ENCODE assay signal across 9 mouse cellular contexts in genomic region chr1:180482840-180483398, GRCm38 (mm10). TPM values are rescaled to one million over a fixed set of nuclear protein-coding genes. Genes with fewer than 3 reads are reported as not detected.
DNase-seq lines count a peak whose midpoint lies in the region; ATAC-seq and TF ChIP-seq lines count a peak whose summit lies in the region.
"Had no signal": no experiment of that assay in that cellular context is flagged by ENCODE, and none has a peak within 500 bp of the region (broad histone marks: within the 10 kb centered on the region; RNA-seq: fewer than 3 reads in every experiment).

No protein-coding gene starts in this region.

- peak overlapping the region; percentile 10; the same call in 1 of the 2 replicates for H3K4me3 ChIP-seq in liver, adult 2 months (ENCODE audit: insufficient read depth, low read depth, low read length)
- H3K4me3 ChIP-seq in embryonic facial prominence, embryonic 15.5 days (replicated peaks) = peak overlapping the region; percentile 48
- peak overlapping the region; percentile 36 for H3K4me3 ChIP-seq in intestine, postnatal 0 days (ENCODE audit: low read depth, low read length)
- H3K4me3 ChIP-seq in neural tube, embryonic 12.5 days = peak overlapping the region; percentile 42

- H3K27ac ChIP-seq in liver, adult 2 months (replicated peaks; ENCODE audit: insufficient read depth, low read depth, low read length) = no peak overlapping the region
- no peak overlapping the region for H3K27ac ChIP-seq in embryonic facial prominence, embryonic 15.5 days (replicated peaks)
- H3K27ac ChIP-seq in intestine, postnatal 0 days (ENCODE audit: low read depth, low read length) = no peak overlapping the region
- H3K27ac ChIP-seq in neural tube, embryonic 12.5 days = no peak overlapping the region

- no peak for TF ChIP-seq CTCF in liver, adult 2 months (IDR thresholded peaks at IDR 0.05; ENCODE audit: low read depth, low read length)
- TF ChIP-seq CTCF in intestine, postnatal 0 days (IDR thresholded peaks at IDR 0.05; ENCODE audit: low read depth) = no peak

- WGBS in liver, adult 2 months = 7% methylated on average over 39 of the region's 39 CpGs
- 4% methylated on average over 30 of the region's 39 CpGs for WGBS in embryonic facial prominence, embryonic 15.5 days
- 6% methylated on average over 32 of the region's 39 CpGs for WGBS in intestine, postnatal 0 days
- 4% methylated on average over 39 of the region's 39 CpGs for WGBS in neural tube, embryonic 12.5 days

- no peaks in the 10 kb centered on the region for H3K4me1 ChIP-seq in liver, adult 2 months (ENCODE audit: control insufficient read depth, insufficient read depth, low read length)
- peaks cover 26% of the 10 kb centered on the region for H3K4me1 ChIP-seq in embryonic facial prominence, embryonic 15.5 days
- no peaks in the 10 kb centered on the region for H3K4me1 ChIP-seq in intestine, postnatal 0 days (replicated peaks; ENCODE audit: control insufficient read depth, insufficient read depth, low read length)
- peaks cover 22% of the 10 kb centered on the region for H3K4me1 ChIP-seq in neural tube, embryonic 12.5 days

- DNase-seq in liver, adult 2 months (ENCODE audit: extremely low read depth, low read depth, low spot score) = no peak
- no peak for DNase-seq in liver
- DNase-seq in ovary, postnatal 36 days (ENCODE audit: low spot score) = no peak
- no peak for DNase-seq in right cerebral cortex, adult 18-20 months

- TF ChIP-seq POLR2A in liver, adult 2 months (IDR thresholded peaks at IDR 0.05; ENCODE audit: extremely low read depth, insufficient read depth, low read length) = no peak

- H3K4me2 ChIP-seq in embryonic facial prominence, embryonic 15.5 days (replicated peaks) = peak overlapping the region; percentile 90
- H3K4me2 ChIP-seq in intestine, postnatal 0 days (replicated peaks; ENCODE audit: low read depth) = peak overlapping the region; percentile 68
- peak overlapping the region; percentile 88 for H3K4me2 ChIP-seq in neural tube, embryonic 12.5 days (replicated peaks)

- 0 out of 2 replicates have a peak overlapping the region, but pooled peaks have one; percentile 10 for H3K9ac ChIP-seq in liver, adult 2 months (ENCODE audit: low read depth, low read length)
- H3K9ac ChIP-seq in embryonic facial prominence, embryonic 15.5 days = no peak overlapping the region; the same call in 1 of the 2 replicates
- no peak overlapping the region for H3K9ac ChIP-seq in intestine, postnatal 0 days (ENCODE audit: low read depth, low read length)
- H3K9ac ChIP-seq in neural tube, embryonic 12.5 days = peak overlapping the region; percentile 59

- no peaks in the 10 kb centered on the region for H3K79me2 ChIP-seq in liver, adult 2 months (ENCODE audit: control insufficient read depth, insufficient read depth, low read length)

- no peaks in the 10 kb centered on the region for H3K36me3 ChIP-seq in liver, adult 2 months (ENCODE audit: control insufficient read depth, insufficient read depth, low read length)
- no peaks in the 10 kb centered on the region for H3K36me3 ChIP-seq in embryonic facial prominence, embryonic 15.5 days
- no peaks in the 10 kb centered on the region for H3K36me3 ChIP-seq in intestine, postnatal 0 days (ENCODE audit: control insufficient read depth, insufficient read depth)
- H3K36me3 ChIP-seq in neural tube, embryonic 12.5 days = no peaks in the 10 kb centered on the region

- H3K9me3 ChIP-seq in embryonic facial prominence, embryonic 15.5 days (replicated peaks) = no peaks in the 10 kb centered on the region
- no peaks in the 10 kb centered on the region for H3K9me3 ChIP-seq in intestine, postnatal 0 days (ENCODE audit: control insufficient read depth)
- no peaks in the 10 kb centered on the region for H3K9me3 ChIP-seq in neural tube, embryonic 12.5 days

- H3K27me3 ChIP-seq in liver, adult 2 months (ENCODE audit: control insufficient read depth, insufficient read depth, low read length) = peaks cover 7% of the 10 kb centered on the region
- H3K27me3 ChIP-seq in embryonic facial prominence, embryonic 15.5 days = peaks cover 66% of the 10 kb centered on the region
- peaks cover 44% of the 10 kb centered on the region for H3K27me3 ChIP-seq in intestine, postnatal 0 days (replicated peaks; ENCODE audit: control insufficient read depth, insufficient read depth, low read length)
- peaks cover 40% of the 10 kb centered on the region for H3K27me3 ChIP-seq in neural tube, embryonic 12.5 days (replicated peaks)

- no peak for ATAC-seq in embryonic facial prominence, embryonic 15.5 days (ENCODE audit: insufficient number of reproducible peaks, low FRiP score, low TSS enrichment, low read depth)
- ATAC-seq in intestine, postnatal 0 days = no peak
- ATAC-seq in neural tube, embryonic 12.5 days (ENCODE audit: low FRiP score, low read depth) = peak; percentile 55; the same call in 1 of the 2 replicates
- no peak for ATAC-seq in frontal cortex, adult (ENCODE audit: low TSS enrichment)

RNA-seq across cellular contexts. Expression of gene Stum, which starts 0.4 kb away (rescaled TPM):
- 0.09 and 1.1 TPM in 2 replicates for total RNA-seq in liver, adult 2 months (2014; rRNA removed)
- polyA plus RNA-seq in liver, adult 2 months (2012; rRNA removed) = 0.19 and 0.22 TPM in 2 replicates
- 3.8 and 5.2 TPM in 2 replicates for polyA plus RNA-seq in embryonic facial prominence, embryonic 15.5 days (2015; fragmentation: Nextera tagmentation; extraction: Ambion mirVana)
- polyA plus RNA-seq in intestine, postnatal 0 days (2015; fragmentation: Nextera tagmentation; extraction: Ambion mirVana) = 2.6 and 2.7 TPM in 2 replicates
- 1.9 and 2.6 TPM in 2 replicates for polyA plus RNA-seq in neural tube, embryonic 12.5 days (2016; fragmentation: Nextera tagmentation; extraction: Ambion mirVana)
- total RNA-seq: hematopoietic stem cell, adult 5-6 weeks had no signal

Comparison
In these comparisons a context has a peak if more than half of its experiments do, and no peak if none do; other contexts are left out.
1. H3K9ac ChIP-seq: peak in liver, adult 2 months (single experiment) and neural tube, embryonic 12.5 days (single experiment); none in embryonic facial prominence, embryonic 15.5 days (single experiment) and intestine, postnatal 0 days (single experiment).
2. Peak in every context shown above with its lines, with median percentiles within 50 percentile points of each other: H3K4me3 ChIP-seq and H3K4me2 ChIP-seq.